Mouse (Mus musculus): ENCODE results near the gene Asxl1. TPM values are rescaled to one million over a fixed set of nuclear protein-coding genes. Genes with fewer than 3 reads are reported as not detected.
A peak's percentile ranks its signal among the peaks of the same experiment; 100 is the strongest.

Asxl1 gene
- total and polyA plus RNA-seq, 2 experiments from 2014 or later: 12.8 to 26.7 TPM

DNA sequence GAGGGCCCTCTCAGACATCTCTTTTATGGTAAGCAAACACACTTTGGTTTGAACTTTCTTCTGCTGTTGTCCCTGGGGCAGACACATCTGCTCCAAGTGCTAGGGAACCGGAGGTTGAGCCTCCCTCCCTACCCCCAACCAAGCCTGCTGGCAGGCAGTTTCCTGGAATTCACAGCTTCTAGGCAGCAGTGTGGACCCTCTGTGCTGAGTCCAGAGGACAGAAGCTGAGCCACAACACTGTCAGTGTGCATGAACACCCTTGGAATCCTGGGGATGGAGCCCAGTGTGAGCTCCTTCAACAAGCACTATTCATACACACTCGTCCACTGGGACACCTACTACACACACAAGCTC lies 91.7 kb downstream of the Asxl1 start:
- no peak for DNase-seq (ENCODE audit: low spot score)
- H3K4me1 ChIP-seq (ENCODE audit: insufficient read depth, low read length): peaks cover 47% of the 10 kb centered on the region
- ATAC-seq: 0 out of 2 replicates have a peak, but pooled peaks have one; percentile 33
- no peak overlapping the region for H3K9ac ChIP-seq (replicated peaks; ENCODE audit: low read length)
- H3K4me3 ChIP-seq (ENCODE audit: low read length): no peak overlapping the region
- H3K4me2 ChIP-seq (ENCODE audit: low read depth, low read length): 0 out of 2 replicates have a peak overlapping the region, but pooled peaks have one; percentile 5
- H3K27me3 ChIP-seq (ENCODE audit: insufficient read depth, low read length): no peaks in the 10 kb centered on the region
- TF ChIP-seq CTCF (IDR thresholded peaks at IDR 0.05; ENCODE audit: low read depth): no peak
- H3K36me3 ChIP-seq (ENCODE audit: insufficient read depth, low read length): 0 out of 2 replicates have a peak, but pooled peaks cover 8% of the 10 kb centered on the region
- WGBS: 27% methylated on average over 2 of the region's 2 CpGs
- no peaks in the 10 kb centered on the region for H3K9me3 ChIP-seq (ENCODE audit: low read length)
- peak overlapping the region; percentile 71 for H3K27ac ChIP-seq

DNA sequence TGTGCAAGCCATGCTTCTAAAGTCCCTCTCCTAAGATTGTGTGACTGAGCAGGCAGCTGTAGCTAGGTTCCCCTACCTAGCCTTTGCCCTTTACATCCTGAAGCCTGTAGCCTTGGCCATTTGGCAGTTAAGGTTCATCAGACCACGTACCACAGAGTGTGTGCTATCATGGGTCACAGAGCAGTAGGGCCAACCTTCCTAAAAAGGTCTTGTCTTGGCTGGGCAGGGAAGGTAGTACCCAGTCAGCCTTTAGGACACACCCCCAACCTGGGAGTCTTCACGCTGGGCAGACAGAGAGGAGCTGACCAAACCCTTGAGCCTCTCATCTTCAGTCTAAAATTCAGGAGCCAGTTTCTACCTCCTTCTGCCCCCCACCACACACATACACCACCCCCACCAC lies 95.1 kb downstream of the Asxl1 start:
- Histone ChIP-seq H3K4me3 (ENCODE audit: low read length) (no peak overlapping the region), H3K36me3 (ENCODE audit: insufficient read depth, low read length) (no peaks in the 10 kb centered on the region), H3K27me3 (ENCODE audit: insufficient read depth, low read length) (no peaks in the 10 kb centered on the region), H3K4me1 (ENCODE audit: insufficient read depth, low read length) (peaks cover 39% of the 10 kb centered on the region), H3K9ac (replicated peaks; ENCODE audit: low read length) (no peak overlapping the region), H3K27ac (0 out of 2 replicates have a peak overlapping the region, but pooled peaks have one; percentile 77), H3K9me3 (ENCODE audit: low read length) (no peaks in the 10 kb centered on the region), H3K4me2 (ENCODE audit: low read depth, low read length) (peak overlapping the region; percentile 99; the same call in 1 of the 2 replicates)
- 63% methylated on average over 2 of the region's 2 CpGs for WGBS
- no peak for TF ChIP-seq CTCF (IDR thresholded peaks at IDR 0.05; ENCODE audit: low read depth)
- ATAC-seq: no peak
- DNase-seq (ENCODE audit: low spot score): no peak

DNA sequence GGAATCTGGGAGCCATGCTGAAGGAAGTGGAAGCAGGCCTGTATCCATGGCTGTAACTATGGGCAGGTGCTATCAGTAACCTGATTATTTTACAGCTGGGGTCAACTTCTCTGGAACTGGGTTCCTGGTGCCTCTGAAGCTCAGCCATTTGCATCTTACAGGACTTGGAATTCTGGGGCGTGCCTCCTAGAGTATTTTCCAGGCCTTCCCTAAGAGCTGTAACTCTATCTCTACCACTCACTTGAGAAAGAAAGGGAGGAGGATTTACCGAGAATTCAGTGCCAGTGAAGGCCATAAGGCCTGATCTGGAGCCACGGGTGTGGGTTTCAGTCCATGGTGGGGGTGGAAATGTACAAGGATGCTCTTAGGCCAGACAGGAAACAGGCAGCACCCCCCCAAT lies 95.6 kb downstream of the Asxl1 start:
- DNase-seq (ENCODE audit: low spot score): no peak
- Histone ChIP-seq H3K4me2 (ENCODE audit: low read depth, low read length) (peak overlapping the region; percentile 99; the same call in 1 of the 2 replicates), H3K36me3 (ENCODE audit: insufficient read depth, low read length) (no peaks in the 10 kb centered on the region), H3K4me3 (ENCODE audit: low read length) (no peak overlapping the region), H3K4me1 (ENCODE audit: insufficient read depth, low read length) (peaks cover 39% of the 10 kb centered on the region), H3K9ac (replicated peaks; ENCODE audit: low read length) (peak overlapping the region; percentile 30; the same call in 1 of the 2 replicates), H3K27ac (peak overlapping the region; percentile 77; the same call in 1 of the 2 replicates), H3K27me3 (ENCODE audit: insufficient read depth, low read length) (no peaks in the 10 kb centered on the region), H3K9me3 (ENCODE audit: low read length) (no peaks in the 10 kb centered on the region)
- 54% methylated on average over 3 of the region's 3 CpGs for WGBS
- no peak for TF ChIP-seq CTCF (IDR thresholded peaks at IDR 0.05; ENCODE audit: low read depth)
- ATAC-seq: no peak

DNA sequence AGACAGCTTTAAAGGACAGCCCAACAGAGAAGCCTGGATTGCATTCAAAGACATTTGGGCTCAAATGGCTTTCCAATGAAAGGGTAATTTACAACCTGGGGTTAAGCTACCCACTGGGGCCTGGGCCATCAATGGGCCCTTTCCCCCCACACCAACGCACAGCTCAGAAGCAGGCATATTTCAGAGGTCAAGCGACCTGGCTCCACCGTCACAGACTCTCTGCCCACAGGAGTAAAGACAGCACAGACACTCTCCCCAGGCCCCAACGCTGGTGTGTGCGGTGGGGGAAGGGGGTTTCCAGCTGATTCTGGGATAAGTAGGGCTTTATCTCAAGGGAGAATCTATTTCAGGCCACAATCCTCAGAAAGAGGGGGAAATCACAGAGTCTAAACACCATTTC lies 97.1 kb downstream of the Asxl1 start:
- H3K9ac ChIP-seq (replicated peaks; ENCODE audit: low read length): peak overlapping the region; percentile 70
- TF ChIP-seq CTCF (IDR thresholded peaks at IDR 0.05; ENCODE audit: low read depth): no peak
- peaks cover 24% of the 10 kb centered on the region for H3K4me1 ChIP-seq (ENCODE audit: insufficient read depth, low read length)
- 6% methylated on average over 5 of the region's 5 CpGs for WGBS
- no peak for ATAC-seq
- no peak for DNase-seq (ENCODE audit: low spot score)
- peak overlapping the region; percentile 99 for H3K4me2 ChIP-seq (ENCODE audit: low read depth, low read length)
- peak overlapping the region; percentile 77; the same call in 1 of the 2 replicates for H3K27ac ChIP-seq
- no peaks in the 10 kb centered on the region for H3K27me3 ChIP-seq (ENCODE audit: insufficient read depth, low read length)
- peak overlapping the region; percentile 63 for H3K4me3 ChIP-seq (ENCODE audit: low read length)
- no peaks in the 10 kb centered on the region for H3K36me3 ChIP-seq (ENCODE audit: insufficient read depth, low read length)
- H3K9me3 ChIP-seq (ENCODE audit: low read length): no peaks in the 10 kb centered on the region

DNA sequence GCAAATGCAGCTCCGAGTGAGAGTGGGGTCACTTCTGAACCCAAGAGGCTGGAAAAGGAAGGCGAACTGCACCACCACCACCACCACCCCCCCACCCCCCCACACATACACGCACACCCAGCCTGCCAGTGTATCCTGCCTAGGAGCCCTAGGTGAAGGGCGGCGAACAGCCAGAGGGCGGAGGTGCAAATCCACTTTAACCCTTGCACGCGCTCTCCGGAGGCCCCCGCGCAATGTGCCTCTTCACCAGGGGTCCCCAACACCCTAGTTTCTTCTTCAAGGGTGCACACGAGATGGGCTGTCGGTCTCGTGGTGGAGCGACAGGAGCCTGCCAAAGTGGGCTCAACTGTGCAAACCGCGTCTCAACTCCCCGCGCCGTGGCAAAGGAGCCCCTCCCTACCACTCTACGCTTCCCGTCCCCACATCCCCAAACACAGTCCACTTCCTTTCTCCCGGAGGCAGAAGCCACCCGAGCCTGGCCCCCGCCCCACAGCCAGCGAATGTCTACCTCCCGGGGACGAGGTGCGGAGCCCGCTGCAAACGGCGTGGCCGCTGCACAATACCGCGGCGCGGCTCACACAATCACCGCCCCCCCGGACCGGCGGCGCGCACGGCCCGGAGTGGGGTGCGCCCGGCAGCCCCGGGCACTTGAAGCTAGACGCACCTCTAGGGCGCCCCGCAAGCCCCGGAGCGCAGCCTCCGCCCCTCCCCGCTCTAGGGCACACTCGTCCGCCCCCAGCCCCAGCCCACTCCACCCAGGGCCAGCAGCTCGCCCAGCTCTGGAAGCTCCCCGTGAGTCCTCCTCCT lies 98.0 kb downstream of the Asxl1 start:
- Histone ChIP-seq H3K4me1 (ENCODE audit: insufficient read depth, low read length) (peaks cover 23% of the 10 kb centered on the region), H3K9ac (replicated peaks; ENCODE audit: low read length) (peak overlapping the region; percentile 70), H3K4me2 (ENCODE audit: low read depth, low read length) (peak overlapping the region; percentile 99), H3K27me3 (ENCODE audit: insufficient read depth, low read length) (no peaks in the 10 kb centered on the region), H3K9me3 (ENCODE audit: low read length) (no peaks in the 10 kb centered on the region), H3K36me3 (ENCODE audit: insufficient read depth, low read length) (no peaks in the 10 kb centered on the region), H3K27ac (peak overlapping the region; percentile 77), H3K4me3 (ENCODE audit: low read length) (peak overlapping the region; percentile 63)
- ATAC-seq: peak; percentile 70
- DNase-seq (ENCODE audit: low spot score): peak; percentile 53
- no peak for TF ChIP-seq CTCF (IDR thresholded peaks at IDR 0.05; ENCODE audit: low read depth)
- WGBS: 2% methylated on average over 55 of the region's 59 CpGs

DNA sequence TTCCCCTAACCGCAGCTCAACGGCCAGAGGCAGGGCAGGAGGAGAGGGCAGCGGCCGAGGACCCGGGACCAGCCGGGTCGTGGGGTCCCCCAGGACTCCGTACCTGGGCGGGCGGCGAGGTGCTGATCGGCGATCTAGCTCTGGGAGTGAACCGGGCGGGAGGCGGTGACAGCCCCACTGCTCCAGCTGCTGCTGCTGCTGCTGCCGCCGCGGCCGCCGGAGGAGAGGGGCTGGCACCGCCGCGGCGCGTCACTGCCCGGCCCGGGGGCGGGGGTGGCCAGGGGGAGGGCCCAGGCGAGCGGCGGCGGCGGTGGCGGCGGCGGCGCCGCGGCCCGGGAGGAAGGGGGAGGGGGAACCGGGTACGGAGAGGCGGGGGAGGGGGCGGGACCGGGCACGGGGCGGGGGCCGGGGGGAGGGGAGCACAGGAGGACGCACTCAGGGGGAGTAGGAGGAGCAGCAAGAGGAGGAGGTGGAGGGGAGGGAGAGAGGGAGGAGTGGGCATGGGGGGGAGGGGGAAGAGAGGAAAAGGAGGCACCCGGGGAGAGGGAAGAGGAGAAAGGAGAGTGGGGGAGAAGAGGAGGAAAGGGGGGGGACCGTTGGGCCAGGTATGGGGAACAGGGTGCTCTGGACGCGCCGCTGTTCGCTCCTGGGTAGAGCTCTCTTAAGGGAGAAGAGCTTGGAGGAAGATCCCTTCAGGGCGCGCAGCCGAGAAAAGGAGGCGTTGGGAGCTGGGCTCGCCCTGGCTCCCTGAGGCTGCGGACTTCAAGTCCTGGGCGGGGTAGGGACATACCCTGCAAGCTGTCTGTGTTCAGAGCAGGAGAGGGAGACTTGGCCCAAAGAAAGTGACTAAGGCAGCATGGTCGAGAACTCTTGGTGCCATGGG lies 98.9 kb downstream of the Asxl1 start:
- Histone ChIP-seq H3K36me3 (ENCODE audit: insufficient read depth, low read length) (no peaks in the 10 kb centered on the region), H3K4me3 (ENCODE audit: low read length) (peak overlapping the region; percentile 63), H3K4me2 (ENCODE audit: low read depth, low read length) (peak overlapping the region; percentile 99), H3K27ac (peak overlapping the region; percentile 77), H3K9me3 (ENCODE audit: low read length) (no peaks in the 10 kb centered on the region), H3K4me1 (ENCODE audit: insufficient read depth, low read length) (peaks cover 23% of the 10 kb centered on the region), H3K27me3 (ENCODE audit: insufficient read depth, low read length) (no peaks in the 10 kb centered on the region), H3K9ac (replicated peaks; ENCODE audit: low read length) (peak overlapping the region; percentile 70)
- peak; percentile 82 for ATAC-seq
- 0% methylated on average over 37 of the region's 64 CpGs for WGBS
- TF ChIP-seq CTCF (IDR thresholded peaks at IDR 0.05; ENCODE audit: low read depth): no peak
- DNase-seq (ENCODE audit: low spot score): peak; percentile 83
